Mouse (Mus musculus): ENCODE results near the gene Capn3. TPM values are rescaled to one million over a fixed set of nuclear protein-coding genes. Genes with fewer than 3 reads are reported as not detected.
A peak's percentile ranks its signal among the peaks of the same experiment; 100 is the strongest.

The Capn3 gene
- polyA plus RNA-seq, 1 experiment from 2014 or later = 5.2 TPM

DNA sequence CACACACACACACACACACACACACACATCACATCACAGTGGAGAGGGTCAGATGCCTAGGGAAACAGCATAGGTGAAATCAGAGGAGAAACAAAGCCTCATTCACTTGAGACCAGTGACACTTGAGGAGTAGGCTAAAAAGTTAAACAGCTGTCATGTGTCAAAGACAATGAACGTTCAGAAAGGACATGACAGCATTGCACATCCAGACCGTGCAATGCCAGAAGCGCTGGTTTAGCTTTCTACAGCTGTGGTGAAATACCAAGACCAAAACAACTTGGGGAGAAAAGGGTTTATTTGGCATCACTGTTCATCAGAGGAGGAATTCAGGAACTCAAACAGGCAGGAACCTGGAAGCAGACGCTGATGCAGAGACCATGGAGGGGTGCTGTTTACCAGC lies 37.4 kb downstream of the Capn3 start:
- Histone ChIP-seq H3K36me3 (no peaks in the 10 kb centered on the region), H3K4me1 (peaks cover 17% of the 10 kb centered on the region; the same call in 1 of the 2 replicates), H3K27me3 (ENCODE audit: insufficient read depth, poor library complexity, severe bottlenecking) (no peaks in the 10 kb centered on the region; the same call in 1 of the 2 replicates), H3K4me3 (no peak overlapping the region), H3K27ac (no peak overlapping the region), H3K9me3 (no peaks in the 10 kb centered on the region)
- 59% methylated on average over 4 of the region's 4 CpGs for WGBS
- DNase-seq (ENCODE audit: low spot score) = no peak

DNA sequence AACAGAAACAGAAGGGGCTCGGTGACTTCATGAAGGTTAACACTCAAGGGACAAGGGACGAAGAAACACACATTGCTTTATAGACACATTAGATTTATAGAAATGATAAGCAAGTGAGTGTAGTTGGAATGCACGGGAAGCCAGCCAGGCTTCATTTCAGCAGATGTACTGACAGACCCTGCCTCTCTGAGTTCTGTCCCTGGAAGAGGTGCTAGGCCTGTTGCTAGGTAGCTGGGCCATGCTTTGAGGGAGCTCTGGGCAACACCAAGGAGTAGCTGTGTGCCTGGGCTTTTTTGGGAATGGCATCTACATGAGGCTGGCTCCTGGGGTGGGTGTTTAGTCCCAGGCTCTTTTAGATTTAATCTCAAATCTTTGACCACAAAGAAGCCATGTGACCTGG lies 40.7 kb downstream of the Capn3 start:
- Histone ChIP-seq H3K27me3 (ENCODE audit: insufficient read depth, poor library complexity, severe bottlenecking) (no peaks in the 10 kb centered on the region), H3K9me3 (no peaks in the 10 kb centered on the region), H3K36me3 (no peaks in the 10 kb centered on the region), H3K27ac (no peak overlapping the region), H3K4me3 (no peak overlapping the region), H3K4me1 (peaks cover 42% of the 10 kb centered on the region)
- no peak for DNase-seq (ENCODE audit: low spot score)
- WGBS = 69% methylated on average over 3 of the region's 3 CpGs

DNA sequence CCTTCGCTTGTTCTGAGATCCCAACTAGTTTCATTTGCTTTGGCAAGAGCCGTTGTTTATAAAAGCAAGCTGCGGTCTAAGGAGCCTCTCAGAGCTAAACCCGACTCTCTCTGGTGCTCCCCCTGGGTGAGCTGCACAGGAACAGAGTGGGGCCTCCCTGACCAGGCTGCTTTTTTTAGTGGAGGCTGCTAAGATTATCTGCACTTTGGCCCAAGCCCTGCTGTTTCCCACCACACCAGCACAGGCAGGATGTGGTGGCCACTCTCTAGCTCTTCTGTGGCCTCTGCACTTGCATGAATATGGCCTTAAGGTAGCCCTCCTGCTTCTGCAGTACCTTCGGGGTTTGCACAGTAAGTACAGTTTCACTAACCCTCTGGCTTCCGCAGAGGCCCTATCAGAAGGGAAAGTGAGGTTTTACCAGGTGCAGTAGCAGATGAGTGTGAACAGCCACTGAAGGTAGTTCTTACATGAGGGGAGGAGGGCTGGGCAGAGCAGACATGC lies 44.2 kb downstream of the Capn3 start:
- WGBS = 55% methylated on average over 6 of the region's 6 CpGs
- Histone ChIP-seq H3K27ac (peak overlapping the region; percentile 80), H3K9me3 (no peaks in the 10 kb centered on the region), H3K27me3 (ENCODE audit: insufficient read depth, poor library complexity, severe bottlenecking) (no peaks in the 10 kb centered on the region), H3K4me3 (no peak overlapping the region), H3K4me1 (peaks cover 56% of the 10 kb centered on the region), H3K36me3 (peaks cover 7% of the 10 kb centered on the region)
- DNase-seq (ENCODE audit: low spot score) = no peak

DNA sequence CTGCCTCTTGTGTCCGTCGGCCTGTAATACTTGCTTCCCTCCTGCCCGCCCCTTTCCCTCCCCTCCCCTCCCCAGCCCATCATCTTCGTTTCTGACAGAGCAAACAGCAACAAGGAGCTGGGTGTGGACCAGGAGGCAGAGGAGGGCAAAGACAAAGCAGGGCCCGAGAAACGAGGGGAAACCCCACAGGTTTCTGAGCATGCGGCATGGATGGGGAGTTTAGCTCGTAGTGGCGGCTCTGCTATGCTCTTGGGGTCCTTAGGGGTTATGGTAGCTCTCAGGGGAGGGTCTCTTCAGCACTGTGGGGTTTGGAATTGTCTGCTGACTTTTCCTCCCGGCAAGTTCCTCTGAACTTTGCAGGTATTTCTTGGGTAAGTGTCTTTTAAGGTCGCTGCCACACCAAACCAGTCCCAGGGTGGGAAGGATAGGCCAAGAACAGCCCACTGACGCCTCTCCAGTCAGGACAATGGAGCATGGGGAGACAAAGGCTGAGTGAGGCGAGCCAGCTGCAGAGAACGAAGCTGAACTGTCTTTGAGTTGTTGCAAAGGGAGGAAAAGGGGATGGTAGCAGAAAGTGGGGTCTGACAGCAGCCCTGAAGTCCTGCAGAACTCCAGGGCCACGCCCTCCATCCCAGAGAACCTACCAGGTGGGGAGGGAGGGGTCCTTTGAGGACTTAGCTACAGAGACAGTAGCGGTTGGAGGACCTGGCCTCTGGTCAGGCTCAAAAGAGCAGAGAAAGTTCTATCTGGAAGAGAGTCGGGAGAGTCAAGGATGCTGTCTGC lies 45.5 kb downstream of the Capn3 start:
- no peak overlapping the region for H3K4me3 ChIP-seq
- H3K27me3 ChIP-seq (ENCODE audit: insufficient read depth, poor library complexity, severe bottlenecking) = no peaks in the 10 kb centered on the region
- peaks cover 20% of the 10 kb centered on the region for H3K36me3 ChIP-seq
- H3K9me3 ChIP-seq = no peaks in the 10 kb centered on the region
- WGBS = 37% methylated on average over 17 of the region's 17 CpGs
- peak overlapping the region; percentile 80 for H3K27ac ChIP-seq
- no peak for DNase-seq (ENCODE audit: low spot score)
- H3K4me1 ChIP-seq = peaks cover 53% of the 10 kb centered on the region

DNA sequence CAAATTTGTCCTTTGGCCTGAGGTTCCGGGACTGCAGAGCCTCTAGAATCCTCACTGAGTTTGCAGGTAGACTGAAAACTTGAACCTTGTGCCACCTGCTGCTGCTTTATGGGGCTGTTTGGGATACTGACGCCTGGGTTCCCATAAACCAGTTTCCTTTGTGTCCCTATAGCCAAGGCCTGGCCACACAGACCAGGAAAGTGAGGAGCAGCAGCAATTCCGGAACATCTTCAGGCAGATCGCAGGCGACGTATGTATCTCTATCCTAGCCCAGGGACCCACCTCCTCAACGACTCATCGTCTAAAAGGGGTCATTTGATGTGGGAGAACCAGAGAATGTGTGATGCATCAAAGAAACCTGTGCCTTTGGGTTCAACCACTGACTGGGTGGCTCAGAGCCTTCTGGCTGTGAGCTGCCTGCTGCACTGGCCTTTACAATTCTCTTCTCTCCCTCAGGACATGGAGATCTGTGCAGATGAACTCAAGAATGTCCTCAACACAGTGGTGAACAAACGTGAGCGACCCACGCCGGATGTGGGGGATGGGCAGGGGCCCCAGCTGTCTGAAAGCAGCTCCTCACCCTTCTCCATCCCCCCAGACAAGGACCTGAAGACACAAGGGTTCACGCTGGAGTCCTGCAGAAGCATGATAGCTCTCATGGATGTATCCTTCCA lies 46.2 kb downstream of the Capn3 start:
- Histone ChIP-seq H3K27me3 (ENCODE audit: insufficient read depth, poor library complexity, severe bottlenecking) (no peaks in the 10 kb centered on the region), H3K4me3 (no peak overlapping the region), H3K4me1 (peaks cover 45% of the 10 kb centered on the region), H3K36me3 (peaks cover 25% of the 10 kb centered on the region), H3K27ac (peak overlapping the region; percentile 80; the same call in 1 of the 2 replicates), H3K9me3 (no peaks in the 10 kb centered on the region)
- WGBS = 58% methylated on average over 13 of the region's 13 CpGs
- no peak for DNase-seq (ENCODE audit: low spot score)

DNA sequence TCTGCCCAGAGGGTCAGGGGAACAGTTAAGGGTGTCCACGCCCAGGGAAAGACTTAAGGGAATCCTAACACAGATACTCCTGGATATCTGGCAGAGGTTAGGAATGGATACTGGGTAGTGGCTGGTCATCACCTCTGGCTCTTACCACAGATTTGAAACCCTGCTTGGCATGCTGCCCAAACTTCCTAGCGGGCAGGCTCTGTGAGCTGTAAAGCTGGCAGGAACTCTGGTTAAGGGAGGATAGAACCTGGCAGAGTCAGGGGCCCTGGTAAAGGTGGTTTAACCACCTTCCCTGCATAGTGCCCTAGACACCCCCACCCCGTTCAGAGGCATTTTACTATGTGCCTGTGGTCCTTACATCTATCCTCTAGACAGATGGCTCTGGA lies 46.8 kb downstream of the Capn3 start:
- Histone ChIP-seq H3K27me3 (ENCODE audit: insufficient read depth, poor library complexity, severe bottlenecking) (no peaks in the 10 kb centered on the region), H3K9me3 (no peaks in the 10 kb centered on the region), H3K4me3 (no peak overlapping the region), H3K4me1 (peaks cover 44% of the 10 kb centered on the region), H3K27ac (0 out of 2 replicates have a peak overlapping the region, but pooled peaks have one; percentile 19), H3K36me3 (peaks cover 25% of the 10 kb centered on the region)
- DNase-seq (ENCODE audit: low spot score) = no peak
- 66% methylated on average over 3 of the region's 3 CpGs for WGBS

DNA sequence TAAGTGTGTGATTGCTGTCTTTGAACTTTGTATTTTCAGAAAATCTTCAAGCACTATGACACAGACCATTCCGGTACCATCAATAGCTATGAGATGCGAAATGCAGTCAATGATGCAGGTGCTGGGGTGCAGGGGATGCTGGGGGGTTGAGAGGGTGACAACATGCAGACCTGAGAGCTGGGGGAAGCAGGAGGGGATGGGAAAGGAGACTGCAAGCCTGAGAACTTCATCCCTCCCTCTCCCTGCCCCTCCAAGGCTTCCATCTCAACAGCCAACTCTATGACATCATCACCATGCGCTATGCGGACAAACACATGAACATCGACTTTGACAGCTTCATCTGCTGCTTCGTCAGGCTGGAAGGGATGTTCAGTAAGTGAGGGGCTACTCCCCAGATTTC lies 47.3 kb downstream of the Capn3 start:
- no peak overlapping the region for H3K27ac ChIP-seq
- H3K36me3 ChIP-seq = peaks cover 29% of the 10 kb centered on the region
- 89% methylated on average over 6 of the region's 6 CpGs for WGBS
- no peak for DNase-seq (ENCODE audit: low spot score)
- no peaks in the 10 kb centered on the region for H3K9me3 ChIP-seq
- no peak overlapping the region for H3K4me3 ChIP-seq
- H3K4me1 ChIP-seq = peaks cover 44% of the 10 kb centered on the region
- H3K27me3 ChIP-seq (ENCODE audit: insufficient read depth, poor library complexity, severe bottlenecking) = no peaks in the 10 kb centered on the region

DNA sequence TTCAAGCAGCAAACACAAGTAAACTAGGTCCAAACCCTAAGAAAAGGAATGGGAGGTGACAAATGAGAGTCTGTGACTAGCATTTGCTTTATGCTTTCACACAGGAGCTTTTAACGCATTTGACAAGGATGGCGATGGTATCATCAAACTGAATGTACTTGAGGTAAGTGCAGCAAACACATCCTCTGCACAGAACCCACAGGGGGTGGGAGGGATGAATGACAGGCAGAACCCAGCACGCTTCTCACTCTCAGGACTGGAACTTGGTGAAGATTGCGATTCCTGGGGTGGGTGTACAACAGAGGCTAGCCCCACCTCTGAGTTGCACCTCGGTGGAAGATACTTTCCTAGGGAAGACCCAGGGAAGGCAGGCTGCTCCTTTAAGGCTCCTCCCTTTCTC lies 48.2 kb downstream of the Capn3 start:
- Histone ChIP-seq H3K4me3 (no peak overlapping the region), H3K27ac (no peak overlapping the region), H3K4me1 (peaks cover 44% of the 10 kb centered on the region), H3K36me3 (peaks cover 38% of the 10 kb centered on the region), H3K27me3 (ENCODE audit: insufficient read depth, poor library complexity, severe bottlenecking) (no peaks in the 10 kb centered on the region), H3K9me3 (no peaks in the 10 kb centered on the region)
- WGBS = 78% methylated on average over 5 of the region's 5 CpGs
- DNase-seq (ENCODE audit: low spot score) = no peak

DNA sequence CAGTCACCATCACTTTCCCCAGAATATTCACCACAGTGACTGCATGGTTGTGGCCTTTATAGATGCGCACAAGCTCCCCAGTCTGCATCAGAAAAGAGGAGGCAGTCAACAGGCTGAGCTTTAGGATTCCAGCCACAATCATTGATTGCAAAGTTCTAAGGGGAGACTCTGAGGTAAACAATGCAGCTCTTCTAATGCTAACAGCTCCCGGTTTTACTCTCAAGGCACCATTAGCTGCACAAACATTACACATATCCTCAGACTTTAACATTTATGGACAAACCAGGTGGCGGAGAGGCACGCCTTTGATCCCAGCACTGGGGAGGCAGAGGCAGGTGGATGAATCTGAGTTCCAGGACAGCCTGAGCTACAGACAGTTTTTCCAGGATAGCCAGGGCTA lies 58.4 kb downstream of the Capn3 start:
- Histone ChIP-seq H3K9me3 (no peaks in the 10 kb centered on the region), H3K27me3 (ENCODE audit: insufficient read depth, poor library complexity, severe bottlenecking) (no peaks in the 10 kb centered on the region), H3K4me3 (no peak overlapping the region), H3K27ac (no peak overlapping the region), H3K36me3 (peaks cover 94% of the 10 kb centered on the region), H3K4me1 (no peaks in the 10 kb centered on the region)
- DNase-seq (ENCODE audit: low spot score) = peak; percentile 36
- WGBS = 90% methylated on average over 4 of the region's 4 CpGs

DNA sequence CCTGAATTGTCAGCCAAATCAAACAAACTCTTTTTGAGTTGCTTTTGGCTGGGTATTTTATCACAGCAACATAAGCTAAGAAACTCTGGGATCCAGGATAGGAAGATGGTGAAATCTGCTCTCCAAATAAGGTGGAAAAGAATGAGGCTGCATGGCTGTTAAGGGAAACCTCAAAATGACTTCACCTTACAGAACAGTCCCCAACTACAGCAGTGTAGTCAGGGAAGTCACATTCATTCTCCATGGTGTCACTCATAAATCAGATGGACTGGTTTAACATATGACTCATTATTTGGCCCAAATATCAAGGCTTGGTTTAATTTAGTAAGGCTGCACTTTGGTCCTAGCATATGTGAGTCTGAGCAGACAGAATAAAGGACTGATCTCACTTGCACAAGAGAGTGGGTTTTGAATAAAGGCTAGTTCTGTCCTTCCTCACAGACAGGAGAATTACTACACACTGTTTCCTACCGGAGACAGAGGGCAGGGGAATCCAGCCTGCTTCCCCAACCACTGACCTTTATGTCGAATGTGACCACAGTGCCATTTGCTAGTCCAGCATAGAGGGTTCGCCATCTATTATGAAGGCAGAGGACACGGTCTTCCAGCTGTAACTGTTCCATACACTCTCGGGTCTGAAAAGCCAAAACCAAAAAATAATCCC lies 62.9 kb downstream of the Capn3 start:
- WGBS = 89% methylated on average over 5 of the region's 5 CpGs
- no peaks in the 10 kb centered on the region for H3K9me3 ChIP-seq
- no peak overlapping the region for H3K4me3 ChIP-seq
- H3K27ac ChIP-seq = no peak overlapping the region
- H3K27me3 ChIP-seq (ENCODE audit: insufficient read depth, poor library complexity, severe bottlenecking) = no peaks in the 10 kb centered on the region
- H3K36me3 ChIP-seq = peaks cover 100% of the 10 kb centered on the region
- peak; percentile 33 for DNase-seq (ENCODE audit: low spot score)
- no peaks in the 10 kb centered on the region for H3K4me1 ChIP-seq

DNA sequence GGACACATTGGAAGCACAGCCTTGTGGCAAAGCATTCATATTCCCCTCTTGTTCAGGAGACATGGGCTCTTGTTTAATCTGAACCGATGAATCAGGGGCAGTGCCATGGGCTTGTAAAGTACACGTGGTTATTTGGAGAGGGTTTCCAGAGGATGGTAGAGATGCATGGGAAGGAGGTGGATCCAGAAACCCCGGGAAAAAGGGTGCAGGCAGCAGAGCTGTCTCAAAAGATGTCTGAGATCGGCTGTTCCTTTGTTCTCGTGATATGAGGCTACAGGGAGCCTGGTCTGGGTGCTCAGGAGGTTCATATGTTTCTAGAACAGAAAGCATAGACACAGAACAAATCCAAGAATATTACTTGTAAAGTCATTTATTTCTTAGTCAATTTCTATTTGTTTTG lies 71.0 kb downstream of the Capn3 start:
- Histone ChIP-seq H3K9me3 (no peaks in the 10 kb centered on the region), H3K27ac (no peak overlapping the region), H3K36me3 (peaks cover 99% of the 10 kb centered on the region), H3K27me3 (ENCODE audit: insufficient read depth, poor library complexity, severe bottlenecking) (no peaks in the 10 kb centered on the region), H3K4me1 (no peaks in the 10 kb centered on the region), H3K4me3 (no peak overlapping the region)
- DNase-seq (ENCODE audit: low spot score) = peak; percentile 71
- WGBS = 91% methylated on average over 5 of the region's 5 CpGs

DNA sequence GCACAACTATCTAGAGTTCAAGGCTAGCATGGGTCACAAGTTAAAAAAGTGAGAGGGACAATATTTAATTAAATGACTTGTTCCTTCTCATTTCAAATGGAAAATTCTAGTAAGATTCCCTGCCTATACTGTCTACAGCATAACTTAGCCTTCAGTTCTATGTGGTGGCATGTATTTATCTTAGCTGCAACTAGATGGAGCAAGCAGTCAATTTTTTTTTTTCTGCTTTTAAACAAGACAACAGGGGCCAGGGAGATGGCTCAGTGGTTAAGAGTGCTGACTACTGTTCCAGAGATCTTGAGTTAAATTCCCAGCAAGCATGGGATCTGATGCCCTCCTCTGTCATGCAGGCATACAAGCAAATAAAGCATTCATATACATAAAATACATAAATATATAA lies 73.7 kb downstream of the Capn3 start:
- peaks cover 98% of the 10 kb centered on the region for H3K36me3 ChIP-seq
- no peak for DNase-seq (ENCODE audit: low spot score)
- H3K9me3 ChIP-seq = no peaks in the 10 kb centered on the region
- no peak overlapping the region for H3K27ac ChIP-seq
- no peak overlapping the region for H3K4me3 ChIP-seq
- no peaks in the 10 kb centered on the region for H3K4me1 ChIP-seq
- no peaks in the 10 kb centered on the region for H3K27me3 ChIP-seq (ENCODE audit: insufficient read depth, poor library complexity, severe bottlenecking)

DNA sequence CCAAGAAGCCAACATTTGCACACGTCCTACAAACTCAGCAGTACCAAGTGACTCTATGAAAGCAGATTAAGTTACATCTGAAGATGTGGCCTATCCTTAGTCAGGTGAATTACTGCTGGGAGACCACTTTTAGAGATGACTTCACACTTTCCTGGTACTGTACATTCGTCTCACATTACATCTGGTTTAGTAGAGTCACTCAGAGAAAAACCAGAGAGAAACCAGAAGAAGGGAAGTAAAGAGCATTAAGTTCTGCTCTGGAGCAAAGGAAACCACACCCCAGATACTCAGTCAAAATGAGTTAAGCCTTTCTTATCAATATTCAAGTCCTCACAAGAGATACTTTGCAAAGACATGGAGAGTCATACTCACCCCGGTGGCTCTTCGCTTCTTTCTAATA lies 75.4 kb downstream of the Capn3 start:
- no peak overlapping the region for H3K4me3 ChIP-seq
- H3K4me1 ChIP-seq = no peaks in the 10 kb centered on the region
- DNase-seq (ENCODE audit: low spot score) = no peak
- no peaks in the 10 kb centered on the region for H3K9me3 ChIP-seq
- H3K36me3 ChIP-seq = peaks cover 92% of the 10 kb centered on the region
- H3K27ac ChIP-seq = no peak overlapping the region
- WGBS = 83% methylated on average over 4 of the region's 4 CpGs
- H3K27me3 ChIP-seq (ENCODE audit: insufficient read depth, poor library complexity, severe bottlenecking) = no peaks in the 10 kb centered on the region

Measured in heart, embryonic 10.5 days (tissue).